Mouse (Mus musculus): ENCODE measurements around the gene Tnfrsf12a.

Tnfrsf12a gene

GRCm38 (mm10) chr17:23677236-23677679 lies at the start of gene Tnfrsf12a:
Tnfrsf12a (minus strand) TSS chr17:23677468.
- peak; percentile 88 to 89 for DNase-seq

GRCm38 (mm10) chr17:23726758-23727142 lies 49.5 kb upstream of the Tnfrsf12a start:
- DNase-seq: peak; percentile 44 to 54

GRCm38 (mm10) chr17:23725999-23726757 lies 48.9 kb upstream of the Tnfrsf12a start, which contains the start of gene Pkmyt1:
Pkmyt1 (plus strand) TSS chr17:23726336.
- DNase-seq: peak; percentile 93 to 94

GRCm38 (mm10) chr17:23725477-23725876 lies 48.2 kb upstream of the Tnfrsf12a start:
- no peak for DNase-seq

GRCm38 (mm10) chr17:23722376-23723125 lies 45.3 kb upstream of the Tnfrsf12a start, which contains the start of gene 1520401A03Rik:
1520401A03Rik (minus strand) TSS chr17:23722783.
- no peak for DNase-seq

- DNase-seq: no peak
These were observed 44.6 kb upstream of the Tnfrsf12a start for GRCm38 (mm10) chr17:23721886-23722285.

GRCm38 (mm10) chr17:23719455-23719854 lies 42.2 kb upstream of the Tnfrsf12a start:
- DNase-seq: no peak

- DNase-seq: no peak
These were observed 39.7 kb upstream of the Tnfrsf12a start for GRCm38 (mm10) chr17:23717003-23717402.

GRCm38 (mm10) chr17:23706212-23706611 lies 28.9 kb upstream of the Tnfrsf12a start:
- DNase-seq: peak; percentile 52 to 80

GRCm38 (mm10) chr17:23705525-23706104 lies 28.3 kb upstream of the Tnfrsf12a start:
- no peak for DNase-seq

- no peak for DNase-seq
These were observed 27.5 kb upstream of the Tnfrsf12a start for GRCm38 (mm10) chr17:23704741-23705140.

GRCm38 (mm10) chr17:23703301-23703700 lies 26.0 kb upstream of the Tnfrsf12a start:
- DNase-seq: no peak

GRCm38 (mm10) chr17:23700079-23700478 lies 22.8 kb upstream of the Tnfrsf12a start:
- peak; percentile 92 to 94 for DNase-seq

GRCm38 (mm10) chr17:23699131-23700077 lies 22.1 kb upstream of the Tnfrsf12a start:
- peak in 1 of 2 experiments; percentile 40 for DNase-seq

- no peak for DNase-seq
These were observed 18.5 kb upstream of the Tnfrsf12a start for GRCm38 (mm10) chr17:23695801-23696200.

- no peak for DNase-seq
These were observed 17.2 kb upstream of the Tnfrsf12a start for GRCm38 (mm10) chr17:23694491-23694890.

GRCm38 (mm10) chr17:23683856-23684672 lies 6.8 kb upstream of the Tnfrsf12a start, which contains the start of gene Cldn9:
Cldn9 (minus strand) TSS chr17:23684026.
- peak in 1 of 2 experiments; percentile 31 for DNase-seq

- DNase-seq: no peak
These were observed 6.0 kb upstream of the Tnfrsf12a start for GRCm38 (mm10) chr17:23683226-23683625.

- peak in 1 of 2 experiments; percentile 25 for DNase-seq
These were observed 5.3 kb upstream of the Tnfrsf12a start for GRCm38 (mm10) chr17:23682530-23682929.

GRCm38 (mm10) chr17:23682092-23682491 lies 4.8 kb upstream of the Tnfrsf12a start:
- peak in 1 of 2 experiments; percentile 59 for DNase-seq

- peak in 1 of 2 experiments; percentile 32 for DNase-seq
These were observed 3.8 kb upstream of the Tnfrsf12a start for GRCm38 (mm10) chr17:23681086-23681485.
